Mouse (Mus musculus): ENCODE data around the gene Uqcc3. TPM values are rescaled to one million over a fixed set of nuclear protein-coding genes. Genes with fewer than 3 reads are reported as not detected.
"Not testable (repeated sequence)": the region's sequence is repeated elsewhere in the genome, so short reads cannot be mapped to it uniquely, and the experiment has no call there.

Gene Uqcc3
- polyA plus RNA-seq, 1 experiment from 2014 or later, result 62.7 TPM

DNA sequence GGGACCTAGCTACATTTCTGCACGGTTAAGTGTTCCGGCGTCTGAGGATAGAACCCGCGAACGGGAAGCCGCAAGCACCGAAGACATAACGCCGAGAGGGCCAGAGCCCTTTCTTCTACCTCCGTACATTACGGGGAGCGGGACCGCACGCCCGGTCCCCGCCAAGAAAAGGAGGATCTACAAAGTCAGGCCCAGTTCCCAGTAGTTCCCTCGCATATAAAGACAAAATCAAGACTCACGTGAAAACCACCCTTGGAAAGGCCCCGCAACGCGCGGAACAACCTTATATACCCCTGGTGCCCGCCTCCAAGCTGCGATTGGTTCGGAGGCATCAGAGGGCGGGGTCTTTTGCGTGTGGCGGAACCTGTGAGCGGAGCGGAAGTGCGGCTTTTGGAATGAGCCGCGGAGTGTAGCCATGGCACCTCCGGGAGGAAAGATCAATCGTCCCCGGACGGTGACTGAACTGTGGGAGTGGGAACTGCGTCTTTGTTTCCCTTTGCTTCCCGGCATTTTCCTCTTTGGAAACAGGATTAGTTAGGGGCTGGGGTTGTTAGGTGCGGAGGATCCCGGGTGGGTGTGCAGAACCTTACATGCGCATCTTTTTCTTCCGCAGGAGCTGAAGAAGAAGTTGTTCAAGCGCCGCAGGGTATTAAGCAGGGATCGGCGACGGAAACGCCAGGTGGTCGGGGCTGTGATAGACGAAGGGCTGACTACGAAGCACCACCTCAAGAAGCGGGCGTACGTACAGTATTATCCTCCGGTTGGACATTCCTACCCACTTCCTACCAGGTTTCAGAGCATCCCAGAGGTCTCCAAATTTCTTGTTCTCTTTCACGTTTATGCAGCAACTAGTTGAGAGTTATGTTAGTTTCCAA lies 8.0 kb upstream of the Uqcc3 start, which contains the start of the genes 1810009A15Rik and Gm49416:
Gene 1810009A15Rik, plus strand, starts transcription at position 343 of the 875 bp plus-strand sequence.
Gene Gm49416, plus strand, starts transcription at position 416 of the 875 bp plus-strand sequence.
- WGBS, result under 1% methylated on average over 58 of the region's 58 CpGs
- peak; percentile 95 for ATAC-seq

DNA sequence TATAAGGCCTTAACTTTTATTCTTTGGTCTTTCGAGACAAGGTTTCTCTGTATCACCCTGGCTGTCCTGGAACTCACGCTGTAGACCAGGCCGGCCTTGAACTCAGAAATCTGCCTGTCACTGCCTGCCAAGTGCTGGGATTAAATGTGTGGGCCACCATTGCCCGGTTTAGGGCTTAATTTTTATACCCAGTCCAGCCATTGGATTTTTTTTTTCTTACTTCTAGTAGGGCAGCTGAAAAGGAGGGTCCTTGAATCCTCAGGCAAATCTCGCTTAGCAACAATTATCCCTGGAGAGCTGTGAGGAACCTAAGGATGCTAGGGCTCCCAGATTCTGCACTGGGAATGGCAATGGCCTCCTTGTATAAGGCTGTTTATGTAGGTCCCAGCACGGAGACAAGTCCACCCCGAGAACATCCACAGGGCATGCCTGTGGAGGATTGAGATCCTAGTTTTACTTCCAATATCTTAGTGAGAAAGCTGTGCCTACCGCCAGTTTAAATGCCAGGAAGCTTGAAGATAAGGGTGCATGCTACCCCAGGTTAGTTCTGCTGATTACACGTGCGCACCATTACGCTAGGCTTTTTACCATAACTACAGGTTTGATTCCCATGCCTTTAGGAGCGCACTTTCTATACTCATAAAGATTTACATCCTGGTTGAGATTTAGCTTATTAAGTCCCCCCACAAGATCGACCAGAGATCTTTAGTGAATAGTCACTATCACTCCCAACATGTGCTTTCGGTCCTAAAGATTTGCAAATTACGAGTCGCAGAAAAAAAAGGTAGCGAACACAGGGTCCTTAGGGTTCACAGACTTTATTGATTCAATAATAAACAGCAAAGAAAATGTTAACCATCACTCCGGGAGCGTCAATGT lies 7.1 kb upstream of the Uqcc3 start:
- 15% methylated on average over 19 of the region's 19 CpGs for WGBS
- H3K4me1 ChIP-seq (replicated peaks), result peaks cover 9% of the 10 kb centered on the region
- H3K27me3 ChIP-seq (replicated peaks), result no peaks in the 10 kb centered on the region
- peak overlapping the region; percentile 69 for H3K4me3 ChIP-seq (replicated peaks)
- H3K27ac ChIP-seq, result peak overlapping the region; percentile 84
- no peaks in the 10 kb centered on the region for H3K9me3 ChIP-seq
- peak overlapping the region; percentile 78 for H3K9ac ChIP-seq
- H3K4me2 ChIP-seq (replicated peaks), result peak overlapping the region; percentile 57
- ATAC-seq, result no peak
- no peaks in the 10 kb centered on the region; the same call in 1 of the 2 replicates for H3K36me3 ChIP-seq

More for the DNA sequence above, 8.0 kb upstream of the Uqcc3 start, which contains the start of the genes 1810009A15Rik and Gm49416:
- no peaks in the 10 kb centered on the region; the same call in 1 of the 2 replicates for H3K36me3 ChIP-seq
- peak within 1 kb of the TSS; percentile 57 for H3K4me2 ChIP-seq (replicated peaks)
- peaks cover 12% of the 10 kb centered on the region for H3K4me1 ChIP-seq (replicated peaks)
- H3K27ac ChIP-seq, result peak within 1 kb of the TSS; percentile 84
- H3K27me3 ChIP-seq (replicated peaks), result no peaks in the 10 kb centered on the region
- H3K9ac ChIP-seq, result peak within 1 kb of the TSS; percentile 78
- peak within 1 kb of the TSS; percentile 69 for H3K4me3 ChIP-seq (replicated peaks)
- H3K9me3 ChIP-seq, result no peaks in the 10 kb centered on the region

DNA sequence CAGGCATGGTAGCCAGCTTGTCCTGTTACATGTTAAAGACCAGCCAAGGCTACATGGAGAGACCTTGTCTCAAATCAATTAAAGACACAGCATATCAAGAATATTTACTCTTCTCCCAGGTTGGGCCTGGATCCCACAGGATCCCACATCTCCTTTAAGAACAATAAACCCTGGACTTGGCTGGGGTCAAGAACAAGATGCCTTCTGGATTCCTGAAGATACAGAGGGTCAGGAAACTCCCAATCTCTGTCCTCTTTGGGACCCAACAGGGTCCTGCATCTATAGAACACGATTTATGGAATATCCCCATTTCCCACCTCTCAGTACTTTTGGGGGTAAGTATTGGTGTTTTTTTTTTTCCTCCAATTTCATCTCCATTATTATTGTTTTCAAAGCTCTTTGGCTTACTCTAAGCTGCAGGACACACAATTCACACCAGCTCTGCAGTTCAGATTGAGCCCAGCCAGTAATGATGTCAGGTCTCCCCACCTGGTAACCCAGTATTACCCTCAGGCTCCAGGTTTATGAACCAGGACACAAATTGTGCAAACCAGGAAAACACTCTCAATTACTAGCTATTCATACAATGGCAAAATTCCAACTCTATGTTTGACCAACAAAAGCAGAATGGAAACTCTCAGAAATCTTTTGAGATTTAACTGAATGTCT lies 6.3 kb upstream of the Uqcc3 start:
- Histone ChIP-seq H3K36me3 (no peaks in the 10 kb centered on the region; the same call in 1 of the 2 replicates), H3K4me2 (replicated peaks) (peak overlapping the region; percentile 57), H3K27ac (peak overlapping the region; percentile 84), H3K4me3 (replicated peaks) (no peak overlapping the region), H3K27me3 (replicated peaks) (no peaks in the 10 kb centered on the region), H3K4me1 (replicated peaks) (peaks cover 9% of the 10 kb centered on the region), H3K9me3 (no peaks in the 10 kb centered on the region), H3K9ac (peak overlapping the region; percentile 78; the same call in 1 of the 2 replicates)
- no peak for ATAC-seq
- WGBS, result 35% methylated on average over 1 of the region's 1 CpGs

DNA sequence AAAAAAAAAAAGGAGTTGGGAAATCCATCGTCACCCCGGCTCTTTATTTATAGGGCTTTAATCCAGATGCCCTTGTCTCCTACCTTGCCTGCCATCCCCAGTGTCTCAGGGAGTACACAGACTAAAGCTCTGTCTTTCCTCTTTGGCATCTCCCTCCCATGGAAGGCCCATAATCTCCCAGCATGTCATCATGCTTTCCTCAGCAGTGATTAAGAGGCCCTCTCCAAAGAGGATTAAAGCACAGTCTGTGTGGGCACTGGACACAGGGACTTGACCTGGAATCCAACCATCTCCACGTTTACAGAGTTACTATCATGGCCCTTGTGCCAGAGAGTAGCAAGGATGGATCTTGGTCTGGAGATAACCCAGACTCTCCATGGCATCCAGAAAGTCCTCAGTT lies 2.9 kb upstream of the Uqcc3 start, which contains the start of the genes Lbhd1 and Gm49403:
Gene Lbhd1, plus strand, starts transcription at position 117 of the 400 bp plus-strand sequence.
Gene Gm49403, plus strand, starts transcription at position 315 of the 400 bp plus-strand sequence.
- H3K27me3 ChIP-seq (replicated peaks), result no peaks in the 10 kb centered on the region
- H3K9ac ChIP-seq, result no peak within 1 kb of the TSS
- H3K9me3 ChIP-seq, result no peaks in the 10 kb centered on the region
- no peak within 1 kb of the TSS for H3K4me3 ChIP-seq (replicated peaks)
- peaks cover 13% of the 10 kb centered on the region; the same call in 1 of the 2 replicates for H3K4me1 ChIP-seq (replicated peaks)
- ATAC-seq, result no peak
- no peak within 1 kb of the TSS for H3K4me2 ChIP-seq (replicated peaks)
- H3K27ac ChIP-seq, result no peak within 1 kb of the TSS
- 75% methylated on average over 3 of the region's 3 CpGs for WGBS
- H3K36me3 ChIP-seq, result no peaks in the 10 kb centered on the region

DNA sequence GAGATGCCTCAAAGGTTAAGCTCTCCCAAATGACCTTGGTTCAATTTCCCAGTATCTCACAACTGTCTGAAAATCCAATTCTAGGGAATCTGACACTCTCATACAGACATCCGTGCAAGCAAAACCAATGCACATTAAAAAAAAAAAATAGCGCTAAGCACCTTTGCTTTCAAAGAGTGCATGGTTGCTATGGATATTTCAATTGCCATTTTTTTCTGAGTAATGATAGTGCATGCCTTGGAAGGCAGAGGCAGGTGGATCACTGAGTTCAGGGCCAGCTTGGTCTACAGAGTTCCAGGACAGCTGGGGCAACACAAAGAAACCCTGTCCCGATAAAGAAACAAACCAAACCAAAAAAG lies 290 bp upstream of the Uqcc3 start:
- H3K4me2 ChIP-seq (replicated peaks), result peak overlapping the region; percentile 82
- no peak overlapping the region for H3K27ac ChIP-seq
- WGBS, result 18% methylated on average over 3 of the region's 3 CpGs
- peak overlapping the region; percentile 86 for H3K9ac ChIP-seq
- H3K36me3 ChIP-seq, result no peaks in the 10 kb centered on the region
- 0 out of 2 replicates have a peak, but pooled peaks cover 8% of the 10 kb centered on the region for H3K4me1 ChIP-seq (replicated peaks)
- ATAC-seq, result peak; percentile 10; the same call in 1 of the 2 replicates
- peak overlapping the region; percentile 71 for H3K4me3 ChIP-seq (replicated peaks)
- no peaks in the 10 kb centered on the region for H3K9me3 ChIP-seq
- H3K27me3 ChIP-seq (replicated peaks), result no peaks in the 10 kb centered on the region

DNA sequence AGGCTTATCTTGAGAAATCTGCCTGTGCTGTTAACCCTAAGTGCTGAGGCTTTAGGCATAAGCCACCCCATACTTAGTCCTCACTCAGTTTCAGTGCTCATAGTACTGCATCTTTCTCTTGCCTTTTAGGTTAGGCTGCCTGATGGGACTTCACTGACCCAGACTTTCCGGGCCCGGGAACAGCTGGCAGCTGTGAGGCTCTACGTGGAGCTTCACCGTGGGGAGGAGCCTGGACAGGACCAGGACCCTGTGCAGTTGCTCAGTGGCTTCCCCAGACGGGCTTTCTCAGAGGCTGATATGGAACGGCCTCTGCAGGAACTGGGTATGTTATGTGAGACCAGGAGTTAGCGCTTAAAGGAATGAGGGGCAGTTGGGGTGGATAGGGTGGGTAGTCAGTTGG lies 5.7 kb downstream of the Uqcc3 start:
- Histone ChIP-seq H3K27me3 (replicated peaks) (no peaks in the 10 kb centered on the region), H3K9ac (no peak overlapping the region), H3K4me2 (replicated peaks) (no peak overlapping the region), H3K36me3 (peaks cover 15% of the 10 kb centered on the region), H3K4me1 (replicated peaks) (peaks cover 10% of the 10 kb centered on the region), H3K27ac (no peak overlapping the region), H3K9me3 (no peaks in the 10 kb centered on the region), H3K4me3 (replicated peaks) (no peak overlapping the region)
- ATAC-seq, result no peak
- 90% methylated on average over 7 of the region's 7 CpGs for WGBS

DNA sequence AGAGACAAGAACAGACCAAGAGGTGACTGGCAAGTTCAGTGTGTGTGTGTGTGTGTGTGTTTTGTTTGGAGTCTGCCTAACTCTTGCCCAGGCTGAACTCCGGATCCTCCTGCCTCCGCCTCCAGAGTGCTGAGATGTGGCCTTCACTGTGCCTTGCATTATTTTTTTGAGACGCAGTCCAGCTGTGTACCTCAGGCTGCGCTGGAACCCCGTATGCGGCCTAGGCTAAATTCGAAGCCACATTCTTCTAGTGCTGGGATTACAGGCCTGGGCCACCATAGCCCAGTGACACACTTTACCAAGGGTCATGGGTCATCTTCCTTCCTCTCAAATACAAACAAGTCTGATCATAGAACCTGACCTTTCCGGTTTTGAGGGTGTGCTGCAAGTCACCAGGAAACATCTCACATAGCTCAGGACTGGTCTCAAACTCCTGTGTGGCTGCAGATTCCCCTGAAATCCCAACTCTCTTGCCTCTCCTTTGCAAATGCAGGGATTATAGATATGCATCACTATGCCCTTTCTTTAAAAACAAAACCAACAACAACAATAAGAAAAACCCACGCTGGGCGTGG lies 8.4 kb downstream of the Uqcc3 start:
- Histone ChIP-seq H3K27ac (peak overlapping the region; percentile 81; the same call in 1 of the 2 replicates), H3K27me3 (replicated peaks) (no peaks in the 10 kb centered on the region), H3K9ac (peak overlapping the region; percentile 85), H3K4me2 (replicated peaks) (peak overlapping the region; percentile 65), H3K36me3 (peaks cover 15% of the 10 kb centered on the region), H3K9me3 (no peaks in the 10 kb centered on the region), H3K4me1 (replicated peaks) (peaks cover 6% of the 10 kb centered on the region), H3K4me3 (replicated peaks) (peak overlapping the region; percentile 68)
- ATAC-seq, result no peak
- 58% methylated on average over 10 of the region's 10 CpGs for WGBS

DNA sequence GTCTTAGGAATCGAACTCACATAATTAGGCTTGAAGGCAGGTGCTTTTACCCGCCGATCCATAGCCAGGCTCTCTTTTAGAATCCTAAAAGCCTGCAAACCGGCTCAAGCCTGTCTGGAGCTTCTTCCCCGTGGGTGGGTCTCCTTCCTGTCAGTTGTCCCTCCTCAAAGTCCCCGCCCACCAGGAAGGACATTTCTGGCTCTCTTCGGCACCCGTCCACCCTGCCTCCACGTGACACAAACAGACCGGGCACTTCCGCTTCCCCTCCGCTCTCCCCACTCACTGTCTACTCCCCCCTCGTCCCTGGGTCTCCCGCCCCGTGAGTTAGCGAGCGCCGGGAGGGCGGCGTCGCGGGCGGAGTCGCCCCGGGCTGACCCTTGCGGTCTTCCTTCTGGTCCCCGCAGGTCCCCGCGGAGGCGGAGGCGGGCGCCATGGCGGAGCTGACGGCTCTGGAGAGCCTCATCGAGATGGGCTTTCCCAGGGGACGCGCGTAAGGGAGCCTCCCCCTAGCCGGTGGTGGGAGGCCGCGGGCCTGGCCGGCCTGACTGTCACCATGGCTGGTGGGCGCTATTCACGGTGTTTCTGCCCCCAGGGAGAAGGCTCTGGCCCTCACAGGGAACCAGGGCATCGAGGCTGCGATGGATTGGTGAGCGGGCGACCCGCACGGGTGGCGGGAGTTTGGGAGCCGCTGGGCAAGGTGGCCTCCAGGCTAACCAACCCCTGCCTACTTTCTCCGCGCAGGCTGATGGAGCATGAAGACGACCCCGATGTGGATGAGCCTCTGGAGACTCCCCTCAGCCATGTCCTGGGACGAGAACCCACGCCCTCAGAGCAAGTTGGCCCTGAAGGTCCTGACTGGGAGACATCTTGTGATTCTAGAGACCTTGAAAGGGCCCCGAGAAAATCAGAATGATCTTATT lies 9.2 kb downstream of the Uqcc3 start, which contains the start of gene Ubxn1:
Gene Ubxn1, plus strand, starts transcription at position 230 of the 920 bp plus-strand sequence.
- peak within 1 kb of the TSS; percentile 81 for H3K27ac ChIP-seq
- H3K36me3 ChIP-seq, result peaks cover 15% of the 10 kb centered on the region
- H3K9me3 ChIP-seq, result no peaks in the 10 kb centered on the region
- no peaks in the 10 kb centered on the region for H3K27me3 ChIP-seq (replicated peaks)
- peak within 1 kb of the TSS; percentile 65 for H3K4me2 ChIP-seq (replicated peaks)
- H3K4me1 ChIP-seq (replicated peaks), result peaks cover 6% of the 10 kb centered on the region
- H3K9ac ChIP-seq, result peak within 1 kb of the TSS; percentile 85
- ATAC-seq, result peak; percentile 98
- peak within 1 kb of the TSS; percentile 68 for H3K4me3 ChIP-seq (replicated peaks)
- under 1% methylated on average over 59 of the region's 59 CpGs for WGBS

DNA sequence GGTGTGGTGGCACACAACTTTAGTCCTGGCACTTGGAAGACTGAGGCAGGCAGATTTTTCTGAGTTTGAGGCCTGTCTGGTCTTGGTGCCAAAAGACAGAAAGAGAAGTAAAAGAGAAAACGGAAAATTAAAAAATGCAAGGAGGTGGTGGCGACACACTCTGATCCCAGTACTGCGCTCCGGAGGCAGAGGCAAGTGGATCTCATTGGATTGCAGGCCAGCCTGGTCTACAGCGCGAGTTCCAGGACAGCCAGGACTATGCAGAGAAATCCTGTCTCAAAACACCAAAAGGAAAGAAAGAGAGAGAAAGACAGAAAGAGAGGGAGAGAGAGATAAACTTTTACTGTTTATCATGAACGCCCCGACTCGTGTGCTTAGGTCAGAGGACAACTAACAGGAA lies 9.9 kb downstream of the Uqcc3 start:
- peak overlapping the region; percentile 68 for H3K4me3 ChIP-seq (replicated peaks)
- no peaks in the 10 kb centered on the region for H3K9me3 ChIP-seq
- peaks cover 6% of the 10 kb centered on the region for H3K4me1 ChIP-seq (replicated peaks)
- peaks cover 15% of the 10 kb centered on the region for H3K36me3 ChIP-seq
- peak overlapping the region; percentile 55 for H3K9ac ChIP-seq
- ATAC-seq, result peak; percentile 44
- peak overlapping the region; percentile 55 for H3K4me2 ChIP-seq (replicated peaks)
- 43% methylated on average over 9 of the region's 9 CpGs for WGBS
- no peaks in the 10 kb centered on the region for H3K27me3 ChIP-seq (replicated peaks)
- H3K27ac ChIP-seq, result peak overlapping the region; percentile 59

DNA sequence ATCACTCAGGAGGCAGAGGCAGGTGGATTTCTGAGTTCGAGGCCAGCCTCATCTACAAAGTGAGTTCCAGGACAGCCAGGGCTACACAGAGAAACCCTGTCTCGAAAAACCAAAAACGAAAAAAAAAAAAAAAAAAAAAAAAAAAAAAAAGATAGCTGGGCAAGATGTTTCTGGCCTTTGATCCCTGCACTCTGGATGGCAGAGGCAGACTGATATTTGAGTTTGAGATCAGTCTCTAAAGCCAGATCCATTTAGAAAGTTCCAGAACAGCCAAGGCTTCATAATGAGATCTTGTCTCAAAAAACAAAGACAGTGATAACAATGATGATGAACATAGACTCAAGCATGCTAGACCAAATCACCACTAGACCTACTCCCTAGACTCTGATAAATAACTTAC lies 10.3 kb downstream of the Uqcc3 start:
- not testable (repeated sequence) for H3K9me3 ChIP-seq; H3K4me2 ChIP-seq (replicated peaks); H3K27ac ChIP-seq; H3K9ac ChIP-seq; H3K4me3 ChIP-seq (replicated peaks); H3K27me3 ChIP-seq (replicated peaks); ATAC-seq; H3K4me1 ChIP-seq (replicated peaks)
- 75% methylated on average over 3 of the region's 3 CpGs for WGBS
- H3K36me3 ChIP-seq, result peaks cover 13% of the 10 kb centered on the region

Measured in intestine, embryonic 15.5 days (tissue).